Mouse (Mus musculus) hindbrain, embryonic 16.5 days (tissue): ENCODE results near the gene Gm10945. TPM values are rescaled to one million over a fixed set of nuclear protein-coding genes. Genes with fewer than 3 reads are reported as not detected.

ENCODE experiments used
- ATAC-seq: fragments of 200-750 bp; cut with Nextera tagmentation; 2 replicates; pipeline ENCODE4 v1.8.0; 2017; ENCODE audit warnings: moderate TSS enrichment, moderate library complexity
- H3K27ac ChIP-seq: fragments of 300-500 bp; sonication (generic); 2 replicates; pipeline ENCODE4 v1.5.1; 2014; ENCODE audit warnings: low read depth, mild to moderate bottlenecking, control low read depth, low read length, moderate library complexity
- H3K27me3 ChIP-seq: fragments of 300-500 bp; sonication (generic); replicated peaks from 2 replicates; pipeline ENCODE4 v1.6.1; 2014; ENCODE audit warnings: low read length; ENCODE audit not compliant: control insufficient read depth, insufficient read depth
- H3K36me3 ChIP-seq: fragments of 300-500 bp; sonication (generic); 2 replicates; pipeline ENCODE4 v1.6.1; 2014; ENCODE audit warnings: mild to moderate bottlenecking, low read length, moderate library complexity, mixed read lengths; ENCODE audit not compliant: control insufficient read depth, insufficient read depth
- H3K4me1 ChIP-seq: fragments of 300-500 bp; sonication (generic); 2 replicates; pipeline ENCODE4 v1.6.1; 2014; ENCODE audit warnings: low read depth, low read length; ENCODE audit not compliant: control insufficient read depth, insufficient read depth
- H3K4me2 ChIP-seq: fragments of 300-500 bp; sonication (generic); 2 replicates; pipeline ENCODE4 v1.6.1; 2014; ENCODE audit warnings: mild to moderate bottlenecking, low read length, control low read depth, moderate library complexity
- H3K4me3 ChIP-seq: fragments of 300-500 bp; sonication (generic); 2 replicates; pipeline ENCODE4 v1.5.1; 2014; ENCODE audit warnings: mild to moderate bottlenecking, low read length, control low read depth, moderate library complexity
- H3K9ac ChIP-seq: fragments of 300-500 bp; sonication (generic); 2 replicates; pipeline ENCODE4 v1.6.1; 2014; ENCODE audit warnings: low read depth, mild to moderate bottlenecking, control low read depth, low read length, moderate library complexity
- H3K9me3 ChIP-seq: fragments of 300-500 bp; sonication (generic); 2 replicates; pipeline ENCODE4 v1.6.1; 2014; ENCODE audit warnings: mild to moderate bottlenecking, low read length, moderate library complexity; ENCODE audit not compliant: control insufficient read depth
- WGBS: fragments of 180-500 bp; shearing (Covaris S2); extraction: QIAGEN DNeasy Blood & Tissue Kit; methylation state at CpG from one replicate; pipeline ENCODE4 v1.1.7; 2014; 5-methylcytosine and 5-hydroxymethylcytosine counted together
- polyA plus RNA-seq: library from polyadenylated mRNA; unstranded; fragments of >200 nt; fragmentation: Nextera tagmentation; extraction: Ambion mirVana; gene quantifications from 2 replicates; pipeline ENCODE4 v1.2.1, GENCODE M21; 2015

The Gm10945 gene
- polyA plus RNA-seq, 1 experiment from 2014 or later = not detected

GRCm38 (mm10) chr10:6694218-6694850, 67.2 kb downstream of the Gm10945 start:
- no peaks in the 10 kb centered on the region for H3K36me3 ChIP-seq

More at GRCm38 (mm10) chr10:6694218-6694850, 67.2 kb downstream of the Gm10945 start:
- H3K4me1 ChIP-seq = no peaks in the 10 kb centered on the region
- ATAC-seq = peak; percentile 90
- no peak overlapping the region; the same call in 1 of the 2 replicates for H3K4me3 ChIP-seq
- H3K27me3 ChIP-seq = no peaks in the 10 kb centered on the region
- peak overlapping the region; percentile 46 for H3K4me2 ChIP-seq
- H3K9ac ChIP-seq = no peak overlapping the region
- H3K27ac ChIP-seq = no peak overlapping the region
- WGBS = 54% methylated on average over 13 of the region's 13 CpGs
- no peaks in the 10 kb centered on the region for H3K9me3 ChIP-seq

Other genes with a start within 250 kb of the Gm10945 start
- gene Oprm1, start 3.3 kb downstream of the Gm10945 start, polyA plus RNA-seq = 3.2 and 3.3 TPM in 2 replicates